Mouse (Mus musculus): ENCODE results near the gene Fbxo46. TPM values are rescaled to one million over a fixed set of nuclear protein-coding genes. Genes with fewer than 3 reads are reported as not detected.
A peak's percentile ranks its signal among the peaks of the same experiment; 100 is the strongest.

Gene Fbxo46
- polyA plus RNA-seq, 1 experiment from 2014 or later, result 12.8 TPM

- H3K27me3 ChIP-seq (replicated peaks), result peaks cover 23% of the 10 kb centered on the region
- H3K36me3 ChIP-seq, result no peaks in the 10 kb centered on the region
- ATAC-seq, result no peak
- H3K9ac ChIP-seq, result no peak overlapping the region
- no peak overlapping the region for H3K4me3 ChIP-seq (replicated peaks)
- H3K27ac ChIP-seq, result no peak overlapping the region
- no peak overlapping the region for H3K4me2 ChIP-seq (replicated peaks)
- 86% methylated on average over 7 of the region's 7 CpGs for WGBS
- peaks cover 38% of the 10 kb centered on the region for H3K4me1 ChIP-seq (replicated peaks)
- H3K9me3 ChIP-seq, result no peaks in the 10 kb centered on the region
Measured at GRCm38 (mm10) chr7:19162928-19163327, 43.3 kb downstream of the Fbxo46 start.

GRCm38 (mm10) chr7:19163752-19164151 is 44.1 kb downstream of the Fbxo46 start:
- H3K27me3 ChIP-seq (replicated peaks), result peaks cover 20% of the 10 kb centered on the region
- no peak overlapping the region for H3K4me3 ChIP-seq (replicated peaks)
- no peaks in the 10 kb centered on the region for H3K36me3 ChIP-seq
- H3K9ac ChIP-seq, result no peak overlapping the region
- H3K27ac ChIP-seq, result no peak overlapping the region
- H3K9me3 ChIP-seq, result no peaks in the 10 kb centered on the region
- WGBS, result 17% methylated on average over 12 of the region's 12 CpGs
- peak; percentile 37 for ATAC-seq
- H3K4me1 ChIP-seq (replicated peaks), result peaks cover 38% of the 10 kb centered on the region
- peak overlapping the region; percentile 47 for H3K4me2 ChIP-seq (replicated peaks)

DNA sequence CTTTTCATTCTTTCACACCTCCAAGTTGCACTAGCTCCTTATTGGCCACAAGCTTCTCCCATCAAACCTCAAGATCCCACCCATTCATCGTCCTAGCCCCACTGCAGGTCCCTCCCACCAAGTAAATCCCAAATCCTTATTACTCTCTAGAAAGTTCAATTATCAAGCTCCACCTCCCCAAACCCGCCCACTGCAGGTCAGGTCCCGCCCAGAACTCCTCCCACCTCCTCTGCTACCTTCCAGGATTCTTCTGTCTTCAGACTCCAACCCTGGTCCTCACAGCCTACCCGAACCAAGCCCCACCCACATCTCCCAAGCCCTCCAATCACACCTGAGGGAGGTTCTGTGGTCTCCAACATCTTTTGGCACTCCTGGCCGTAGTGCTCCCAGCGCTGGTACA is 44.5 kb downstream of the Fbxo46 start:
- H3K4me2 ChIP-seq (replicated peaks), result peak overlapping the region; percentile 47
- 4% methylated on average over 6 of the region's 6 CpGs for WGBS
- peaks cover 18% of the 10 kb centered on the region for H3K27me3 ChIP-seq (replicated peaks)
- H3K27ac ChIP-seq, result no peak overlapping the region
- no peaks in the 10 kb centered on the region for H3K36me3 ChIP-seq
- H3K4me3 ChIP-seq (replicated peaks), result no peak overlapping the region
- 0 out of 2 replicates have a peak overlapping the region, but pooled peaks have one; percentile 26 for H3K9ac ChIP-seq
- H3K4me1 ChIP-seq (replicated peaks), result peaks cover 38% of the 10 kb centered on the region
- H3K9me3 ChIP-seq, result no peaks in the 10 kb centered on the region
- peak; percentile 62 for ATAC-seq

DNA sequence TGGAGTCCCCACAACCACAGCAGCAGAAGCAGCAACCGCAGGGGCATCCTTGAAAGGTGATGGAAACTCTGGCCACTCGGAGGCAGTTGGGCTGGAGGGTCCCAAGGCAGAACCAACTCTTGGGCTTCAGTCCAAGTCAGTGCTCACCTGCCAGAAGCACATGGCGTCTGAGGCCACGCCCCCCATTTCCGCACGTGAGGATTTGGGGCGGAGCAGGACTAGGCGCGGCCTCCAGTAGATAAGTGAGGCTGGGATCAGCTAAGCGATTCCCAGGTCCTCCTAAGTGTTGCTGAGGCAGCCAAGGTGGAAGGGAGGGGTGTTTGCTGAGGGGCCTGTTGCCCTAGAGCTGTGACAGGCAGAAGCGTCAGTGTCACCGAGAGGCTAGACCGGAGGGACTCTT is 45.3 kb downstream of the Fbxo46 start:
- no peak overlapping the region for H3K27ac ChIP-seq
- peak; percentile 58 for ATAC-seq
- no peaks in the 10 kb centered on the region for H3K9me3 ChIP-seq
- peaks cover 10% of the 10 kb centered on the region; the same call in 1 of the 2 replicates for H3K27me3 ChIP-seq (replicated peaks)
- 0 out of 2 replicates have a peak overlapping the region, but pooled peaks have one; percentile 9 for H3K4me3 ChIP-seq (replicated peaks)
- peak overlapping the region; percentile 47 for H3K4me2 ChIP-seq (replicated peaks)
- 1% methylated on average over 13 of the region's 13 CpGs for WGBS
- peaks cover 33% of the 10 kb centered on the region for H3K4me1 ChIP-seq (replicated peaks)
- H3K9ac ChIP-seq, result peak overlapping the region; percentile 26; the same call in 1 of the 2 replicates
- H3K36me3 ChIP-seq, result no peaks in the 10 kb centered on the region

GRCm38 (mm10) chr7:19165656-19166423 is 46.2 kb downstream of the Fbxo46 start, which contains the start of gene Gipr:
Gene Gipr, minus strand, starts transcription at chr7:19166127.
- H3K4me1 ChIP-seq (replicated peaks), result peaks cover 29% of the 10 kb centered on the region
- H3K27me3 ChIP-seq (replicated peaks), result peaks cover 10% of the 10 kb centered on the region; the same call in 1 of the 2 replicates
- no peaks in the 10 kb centered on the region for H3K9me3 ChIP-seq
- H3K9ac ChIP-seq, result peak within 1 kb of the TSS; percentile 26; the same call in 1 of the 2 replicates
- H3K27ac ChIP-seq, result no peak within 1 kb of the TSS
- peak; percentile 36 for ATAC-seq
- no peaks in the 10 kb centered on the region for H3K36me3 ChIP-seq
- H3K4me2 ChIP-seq (replicated peaks), result peak within 1 kb of the TSS; percentile 47
- 11% methylated on average over 14 of the region's 14 CpGs for WGBS
- 0 out of 2 replicates have a peak within 1 kb of the TSS, but pooled peaks have one; percentile 9 for H3K4me3 ChIP-seq (replicated peaks)

DNA sequence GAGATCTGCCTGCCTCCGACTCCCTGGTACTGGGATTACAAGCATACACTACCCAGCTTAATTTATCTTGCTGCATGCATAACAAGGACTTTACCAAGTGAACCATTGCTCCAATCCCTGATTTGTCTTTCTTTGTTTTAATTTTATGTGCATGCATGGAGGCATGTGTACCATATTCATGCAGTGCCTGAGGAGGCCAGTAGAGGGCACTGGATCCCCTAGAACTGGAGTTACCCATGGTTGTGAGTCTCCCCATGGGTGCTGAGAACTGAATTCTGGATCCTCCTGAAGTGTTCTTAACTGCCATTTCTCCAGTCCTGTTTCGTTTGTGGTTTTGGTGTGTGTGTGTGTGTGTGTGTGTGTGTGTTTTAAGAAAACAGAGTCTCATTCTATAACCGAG is 47.3 kb downstream of the Fbxo46 start:
- 84% methylated on average over 3 of the region's 3 CpGs for WGBS

DNA sequence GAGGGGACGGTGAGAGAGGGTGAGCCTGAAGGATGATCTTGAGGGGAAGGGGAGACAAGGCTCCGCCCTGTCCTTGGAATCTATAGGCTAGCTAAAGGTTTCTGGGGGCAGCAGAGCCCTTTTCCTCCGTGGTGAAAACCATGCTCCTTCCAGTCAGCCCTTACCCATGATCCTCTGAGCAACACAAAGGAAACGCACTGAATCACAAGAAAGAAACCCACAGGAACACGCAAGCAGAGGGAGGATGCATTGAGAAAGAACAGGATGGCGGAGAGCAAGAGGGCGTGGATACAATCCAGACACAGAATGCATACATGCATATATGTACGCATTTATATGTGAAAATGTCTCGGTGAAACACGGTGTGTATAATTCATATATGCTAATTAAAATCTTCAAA is 49.8 kb downstream of the Fbxo46 start:
- no peak for ATAC-seq
- H3K4me3 ChIP-seq (replicated peaks), result no peak overlapping the region
- peak overlapping the region; percentile 51; the same call in 1 of the 2 replicates for H3K27ac ChIP-seq
- H3K27me3 ChIP-seq (replicated peaks), result peaks cover 6% of the 10 kb centered on the region; the same call in 1 of the 2 replicates
- H3K4me2 ChIP-seq (replicated peaks), result no peak overlapping the region
- H3K4me1 ChIP-seq (replicated peaks), result peaks cover 32% of the 10 kb centered on the region
- no peaks in the 10 kb centered on the region for H3K9me3 ChIP-seq
- no peaks in the 10 kb centered on the region for H3K36me3 ChIP-seq
- WGBS, result 57% methylated on average over 10 of the region's 10 CpGs
- H3K9ac ChIP-seq, result no peak overlapping the region

More for the DNA sequence above, 47.3 kb downstream of the Fbxo46 start:
- Histone ChIP-seq H3K27ac (no peak overlapping the region), H3K9ac (no peak overlapping the region), H3K9me3 (no peaks in the 10 kb centered on the region), H3K4me2 (replicated peaks) (no peak overlapping the region), H3K4me1 (replicated peaks) (peaks cover 32% of the 10 kb centered on the region), H3K27me3 (replicated peaks) (peaks cover 10% of the 10 kb centered on the region; the same call in 1 of the 2 replicates), H3K4me3 (replicated peaks) (no peak overlapping the region), H3K36me3 (no peaks in the 10 kb centered on the region)
- ATAC-seq, result no peak

DNA sequence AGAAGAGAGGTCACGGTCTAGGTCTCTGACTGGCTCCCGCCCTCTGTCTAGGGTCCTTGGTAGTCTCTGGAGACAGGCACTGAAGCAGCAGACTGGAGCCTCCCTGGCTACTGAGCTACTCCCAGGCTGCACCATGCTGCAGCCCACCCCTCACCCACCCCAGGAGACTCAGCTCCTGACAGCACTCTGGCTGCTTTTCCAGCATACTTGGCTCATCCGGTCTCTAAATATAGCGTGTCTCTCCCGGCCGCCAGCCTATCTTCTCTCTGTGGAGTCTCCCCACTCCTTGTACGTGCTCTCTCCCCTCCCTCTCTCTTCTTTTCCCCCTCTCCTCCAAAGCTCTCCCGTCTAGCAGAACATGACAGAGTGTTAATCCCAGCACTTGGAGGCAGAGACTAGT is 50.5 kb downstream of the Fbxo46 start:
- Histone ChIP-seq H3K36me3 (no peaks in the 10 kb centered on the region), H3K9me3 (no peaks in the 10 kb centered on the region), H3K4me3 (replicated peaks) (no peak overlapping the region), H3K4me1 (replicated peaks) (peaks cover 26% of the 10 kb centered on the region), H3K9ac (no peak overlapping the region), H3K27ac (peak overlapping the region; percentile 51), H3K27me3 (replicated peaks) (0 out of 2 replicates have a peak, but pooled peaks cover 3% of the 10 kb centered on the region), H3K4me2 (replicated peaks) (no peak overlapping the region)
- peak; percentile 46 for ATAC-seq
- 46% methylated on average over 8 of the region's 8 CpGs for WGBS

DNA sequence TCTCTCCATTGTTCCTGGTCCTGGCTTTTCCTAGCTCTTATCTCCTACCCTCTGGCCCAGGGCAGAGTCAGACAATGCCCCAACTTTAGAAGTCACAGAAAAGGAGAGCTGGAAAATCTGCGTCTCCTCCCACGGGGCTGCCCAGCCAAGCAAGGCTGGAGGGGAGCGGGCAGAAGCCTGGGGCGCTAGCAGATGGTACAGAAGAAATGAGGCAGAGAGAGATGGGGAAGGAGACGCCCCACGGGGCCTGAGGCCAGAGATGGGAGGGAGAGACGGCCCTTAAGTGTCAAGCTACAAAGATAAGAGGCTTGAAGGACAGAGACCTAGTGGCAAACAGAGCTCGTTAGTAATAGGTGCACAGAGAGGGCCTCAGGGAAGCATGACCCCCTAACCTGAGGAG is 52.2 kb downstream of the Fbxo46 start:
- 61% methylated on average over 8 of the region's 8 CpGs for WGBS
- Histone ChIP-seq H3K27me3 (replicated peaks) (peaks cover 19% of the 10 kb centered on the region), H3K27ac (no peak overlapping the region), H3K4me2 (replicated peaks) (no peak overlapping the region), H3K4me3 (replicated peaks) (no peak overlapping the region), H3K9me3 (no peaks in the 10 kb centered on the region), H3K4me1 (replicated peaks) (peaks cover 21% of the 10 kb centered on the region), H3K9ac (no peak overlapping the region), H3K36me3 (no peaks in the 10 kb centered on the region)
- no peak for ATAC-seq

DNA sequence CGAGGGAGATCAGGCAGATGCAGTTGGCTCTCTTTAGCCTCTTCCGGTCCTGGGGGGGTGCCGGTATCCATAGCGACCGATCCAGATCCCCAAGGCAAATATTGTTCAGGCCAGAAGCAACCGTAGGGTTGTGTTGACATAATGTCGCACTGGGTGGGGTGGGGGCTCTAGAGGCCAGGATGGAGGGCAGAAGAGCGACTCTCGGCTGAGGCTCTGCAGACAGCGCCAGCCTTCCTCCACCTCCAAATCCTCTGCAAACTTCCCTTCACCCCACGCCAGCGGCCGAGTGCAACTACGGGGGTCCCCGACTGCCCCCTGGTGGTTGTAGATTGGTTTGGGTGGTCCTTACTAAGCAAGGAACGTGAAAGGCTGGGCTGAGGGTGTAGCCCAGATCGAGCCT is 53.2 kb downstream of the Fbxo46 start:
- peaks cover 29% of the 10 kb centered on the region for H3K27me3 ChIP-seq (replicated peaks)
- no peaks in the 10 kb centered on the region for H3K36me3 ChIP-seq
- 3% methylated on average over 17 of the region's 17 CpGs for WGBS
- peak overlapping the region; percentile 20; the same call in 1 of the 2 replicates for H3K27ac ChIP-seq
- H3K4me2 ChIP-seq (replicated peaks), result peak overlapping the region; percentile 69
- no peak overlapping the region for H3K9ac ChIP-seq
- peak overlapping the region; percentile 24; the same call in 1 of the 2 replicates for H3K4me3 ChIP-seq (replicated peaks)
- H3K9me3 ChIP-seq, result no peaks in the 10 kb centered on the region
- H3K4me1 ChIP-seq (replicated peaks), result peaks cover 21% of the 10 kb centered on the region
- ATAC-seq, result peak; percentile 56

GRCm38 (mm10) chr7:19175708-19176515 is 56.3 kb downstream of the Fbxo46 start, which contains the start of gene Eml2:
Gene Eml2, plus strand, starts transcription at chr7:19176421.
- Histone ChIP-seq H3K4me2 (replicated peaks) (peak within 1 kb of the TSS; percentile 35), H3K36me3 (no peaks in the 10 kb centered on the region), H3K9me3 (no peaks in the 10 kb centered on the region; the same call in 1 of the 2 replicates), H3K4me1 (replicated peaks) (peaks cover 26% of the 10 kb centered on the region), H3K4me3 (replicated peaks) (peak within 1 kb of the TSS; percentile 12), H3K27me3 (replicated peaks) (peaks cover 53% of the 10 kb centered on the region), H3K9ac (no peak within 1 kb of the TSS), H3K27ac (no peak within 1 kb of the TSS)
- 1% methylated on average over 30 of the region's 30 CpGs for WGBS
- peak; percentile 30 for ATAC-seq

DNA sequence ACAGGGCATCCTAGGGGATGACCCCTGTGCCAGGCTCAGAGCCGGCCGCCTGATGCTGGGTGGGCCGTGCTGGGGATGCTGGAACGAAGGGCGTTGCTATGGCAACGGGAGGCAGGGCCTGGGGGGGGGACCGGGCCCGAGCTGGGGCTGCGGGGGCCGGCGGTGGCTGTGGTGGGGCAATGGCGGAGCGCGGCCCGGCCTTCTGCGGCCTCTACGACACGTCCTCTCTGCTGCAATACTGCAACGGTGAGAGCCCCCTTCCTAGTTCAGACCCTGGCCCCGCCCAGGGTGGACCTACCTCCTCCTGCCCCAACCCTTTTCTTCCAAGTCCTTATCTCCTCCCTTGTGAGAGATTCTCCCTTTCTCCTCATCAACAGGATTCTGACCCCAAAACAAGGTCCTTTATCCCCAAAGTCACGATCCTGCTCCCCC is 56.9 kb downstream of the Fbxo46 start:
- Histone ChIP-seq H3K36me3 (no peaks in the 10 kb centered on the region), H3K27me3 (replicated peaks) (peaks cover 53% of the 10 kb centered on the region), H3K4me2 (replicated peaks) (peak overlapping the region; percentile 35), H3K4me1 (replicated peaks) (peaks cover 26% of the 10 kb centered on the region), H3K27ac (no peak overlapping the region), H3K9ac (no peak overlapping the region), H3K9me3 (no peaks in the 10 kb centered on the region; the same call in 1 of the 2 replicates), H3K4me3 (replicated peaks) (peak overlapping the region; percentile 12)
- 6% methylated on average over 20 of the region's 21 CpGs for WGBS
- no peak for ATAC-seq
